Mouse (Mus musculus) limb, embryonic 14.5 days (tissue): ENCODE results near the gene Eef1akmt2. TPM values are rescaled to one million over a fixed set of nuclear protein-coding genes. Genes with fewer than 3 reads are reported as not detected.
A peak's percentile ranks its signal among the peaks of the same experiment; 100 is the strongest.

ENCODE experiments used
- ATAC-seq: fragments of 200-750 bp; cut with Nextera tagmentation; 2 replicates; pipeline ENCODE4 v1.8.0; 2017; ENCODE audit warnings: low read depth, moderate number of reproducible peaks, moderate TSS enrichment; ENCODE audit not compliant: low FRiP score
- DNase-seq: peaks from one replicate; pipeline ENCODE4 v3.0.0-alpha.2; 2015; ENCODE audit warnings: low spot score
- H3K27ac ChIP-seq: fragments of 300-500 bp; sonication (generic); replicated peaks from 2 replicates; pipeline ENCODE4 v1.5.1; 2014; ENCODE audit warnings: low read depth, mild to moderate bottlenecking, low read length, moderate library complexity, mixed read lengths
- H3K27me3 ChIP-seq: fragments of 300-500 bp; sonication (generic); 2 replicates; pipeline ENCODE4 v1.6.1; 2014; ENCODE audit warnings: low read length, mixed read lengths; ENCODE audit not compliant: control insufficient read depth, insufficient read depth
- H3K36me3 ChIP-seq: fragments of 300-500 bp; sonication (generic); 2 replicates; pipeline ENCODE4 v1.6.1; 2014; ENCODE audit warnings: mild to moderate bottlenecking, low read length, moderate library complexity, mixed read lengths; ENCODE audit not compliant: control insufficient read depth, insufficient read depth
- H3K4me1 ChIP-seq: fragments of 300-500 bp; sonication (generic); 2 replicates; pipeline ENCODE4 v1.6.1; 2014; ENCODE audit warnings: antibody characterized with exemption, low read length, mixed read lengths; ENCODE audit not compliant: control insufficient read depth, insufficient read depth
- H3K4me2 ChIP-seq: fragments of 300-500 bp; sonication (generic); replicated peaks from 2 replicates; pipeline ENCODE4 v1.6.1; 2014; ENCODE audit warnings: low read depth, mild to moderate bottlenecking, low read length, moderate library complexity; ENCODE audit not compliant: severe bottlenecking
- H3K4me3 ChIP-seq: fragments of 300-500 bp; sonication (generic); replicated peaks from 2 replicates; pipeline ENCODE4 v1.5.1; 2014; ENCODE audit warnings: low read length
- H3K9ac ChIP-seq: fragments of 300-500 bp; sonication (generic); 2 replicates; pipeline ENCODE4 v1.6.1; 2014; ENCODE audit warnings: mild to moderate bottlenecking, low read depth, low read length, moderate library complexity; ENCODE audit not compliant: severe bottlenecking
- H3K9me3 ChIP-seq: fragments of 300-500 bp; sonication (generic); 2 replicates; pipeline ENCODE4 v1.6.1; 2016; ENCODE audit warnings: low read length; ENCODE audit not compliant: control insufficient read depth
- POLR2A ChIP-seq: fragments of 200-500 bp; IDR thresholded peaks from 2 replicates; pipeline ENCODE4 v1.8.0; 2012; ENCODE audit warnings: inconsistent platforms, mild to moderate bottlenecking, moderate library complexity, borderline replicate concordance; ENCODE audit not compliant: insufficient read depth, insufficient read length; ENCODE audit errors: extremely low read depth
- WGBS: fragments of 180-500 bp; shearing (Covaris S2); extraction: QIAGEN DNeasy Blood & Tissue Kit; methylation state at CpG from one replicate; pipeline ENCODE4 v1.1.7; 2014; 5-methylcytosine and 5-hydroxymethylcytosine counted together
- polyA plus RNA-seq, 2 experiments: library from polyadenylated mRNA; depleted of rRNA in 1 of 2; stranded (reverse) in 1 of 2; unstranded in 1 of 2; fragments of >200 nt; fragmentation: Nextera tagmentation in 1 of 2; extraction: Ambion mirVana in 1 of 2; gene quantifications; 2 replicates each; pipeline versions ENCODE4 v1.2.1 to v1.2.3; 2012 to 2014

The Eef1akmt2 gene
- polyA plus RNA-seq, 2 experiments: 50.9 to 68.6 TPM

DNA sequence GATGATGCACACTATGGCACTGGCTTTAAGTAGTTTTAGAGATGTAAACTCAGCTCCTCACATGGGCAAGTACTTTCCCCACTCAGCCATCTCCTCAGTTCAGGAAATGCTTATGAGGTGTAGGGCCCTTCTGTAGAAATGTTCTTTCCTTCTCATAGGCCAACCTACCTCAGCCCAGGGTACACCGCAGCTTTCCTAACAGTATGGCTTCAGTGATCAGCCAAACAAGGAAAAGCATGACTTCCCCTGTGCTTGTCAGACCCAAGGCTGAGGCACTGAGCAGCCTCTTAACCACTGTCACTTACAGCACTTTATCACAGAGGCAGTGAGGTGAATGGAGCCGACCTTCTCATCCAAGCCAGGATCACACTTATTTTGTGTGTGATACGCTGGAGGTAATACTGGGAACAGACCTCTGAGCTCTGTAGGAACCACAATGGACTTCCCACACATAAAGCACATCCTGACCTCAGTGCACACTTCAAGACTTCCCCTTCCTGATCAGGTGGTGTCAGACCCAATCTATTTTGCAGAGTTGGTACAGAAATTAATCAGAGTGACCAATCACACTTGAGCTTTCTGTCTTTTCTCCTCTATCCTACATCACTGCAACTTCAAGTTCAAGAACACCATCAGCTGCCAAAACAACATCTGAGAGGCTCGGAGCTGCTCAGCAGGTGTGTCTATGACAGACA lies 64.8 kb downstream of the Eef1akmt2 start:
- WGBS: 82% methylated on average over 4 of the region's 4 CpGs
- no peak overlapping the region for H3K27ac ChIP-seq
- ATAC-seq: no peak

GRCm38 (mm10) chr7:132787022-132787421 lies 65.5 kb downstream of the Eef1akmt2 start:
- 92% methylated on average over 4 of the region's 4 CpGs for WGBS
- no peak overlapping the region for H3K27ac ChIP-seq
- no peaks in the 10 kb centered on the region for H3K9me3 ChIP-seq
- no peaks in the 10 kb centered on the region for H3K36me3 ChIP-seq
- peaks cover 15% of the 10 kb centered on the region for H3K4me1 ChIP-seq
- H3K4me2 ChIP-seq: no peak overlapping the region
- no peaks in the 10 kb centered on the region for H3K27me3 ChIP-seq
- TF ChIP-seq POLR2A: no peak
- DNase-seq (no peak), ATAC-seq (no peak)
- no peak overlapping the region for H3K9ac ChIP-seq
- no peak overlapping the region for H3K4me3 ChIP-seq

More for the DNA sequence above, 64.8 kb downstream of the Eef1akmt2 start:
- TF ChIP-seq POLR2A: no peak
- DNase-seq: no peak
- Histone ChIP-seq H3K9me3 (no peaks in the 10 kb centered on the region), H3K4me1 (peaks cover 11% of the 10 kb centered on the region; the same call in 1 of the 2 replicates), H3K4me3 (no peak overlapping the region), H3K27me3 (no peaks in the 10 kb centered on the region), H3K36me3 (no peaks in the 10 kb centered on the region), H3K4me2 (no peak overlapping the region), H3K9ac (no peak overlapping the region)

- 55% methylated on average over 4 of the region's 4 CpGs for WGBS
- H3K4me2 ChIP-seq: no peak overlapping the region
- no peak overlapping the region for H3K27ac ChIP-seq
- TF ChIP-seq POLR2A: no peak
- peaks cover 20% of the 10 kb centered on the region for H3K4me1 ChIP-seq
- H3K36me3 ChIP-seq: no peaks in the 10 kb centered on the region
- no peak overlapping the region for H3K4me3 ChIP-seq
- DNase-seq: no peak
- no peak for ATAC-seq
- H3K9ac ChIP-seq: no peak overlapping the region
- no peaks in the 10 kb centered on the region for H3K9me3 ChIP-seq
- H3K27me3 ChIP-seq: no peaks in the 10 kb centered on the region
Measured at GRCm38 (mm10) chr7:132786522-132786921, 66.0 kb downstream of the Eef1akmt2 start.

DNA sequence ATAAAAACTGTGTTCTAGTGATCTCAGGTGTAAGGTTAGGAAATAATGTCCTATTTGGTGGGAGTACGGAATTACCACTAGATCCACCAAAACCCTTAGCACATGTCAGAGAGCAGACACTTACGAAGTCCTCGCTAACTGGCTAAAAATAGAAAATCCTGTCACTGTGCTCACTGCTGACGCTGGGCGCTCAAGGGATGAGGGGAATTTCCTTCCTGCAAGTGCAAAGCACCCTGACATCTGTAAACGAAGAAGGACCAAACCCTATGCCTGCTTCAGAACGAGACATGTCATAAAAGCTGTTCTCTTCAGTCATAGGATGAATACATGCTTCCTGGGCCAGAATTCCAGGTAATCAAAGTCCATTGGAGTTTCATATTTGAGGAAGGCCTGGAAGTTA lies 66.5 kb downstream of the Eef1akmt2 start:
- DNase-seq: no peak
- no peak for TF ChIP-seq POLR2A
- Histone ChIP-seq H3K4me2 (no peak overlapping the region), H3K27me3 (no peaks in the 10 kb centered on the region), H3K27ac (no peak overlapping the region), H3K36me3 (no peaks in the 10 kb centered on the region), H3K9me3 (no peaks in the 10 kb centered on the region), H3K9ac (no peak overlapping the region), H3K4me1 (peaks cover 25% of the 10 kb centered on the region), H3K4me3 (no peak overlapping the region)
- WGBS: 69% methylated on average over 7 of the region's 7 CpGs
- ATAC-seq: no peak

DNA sequence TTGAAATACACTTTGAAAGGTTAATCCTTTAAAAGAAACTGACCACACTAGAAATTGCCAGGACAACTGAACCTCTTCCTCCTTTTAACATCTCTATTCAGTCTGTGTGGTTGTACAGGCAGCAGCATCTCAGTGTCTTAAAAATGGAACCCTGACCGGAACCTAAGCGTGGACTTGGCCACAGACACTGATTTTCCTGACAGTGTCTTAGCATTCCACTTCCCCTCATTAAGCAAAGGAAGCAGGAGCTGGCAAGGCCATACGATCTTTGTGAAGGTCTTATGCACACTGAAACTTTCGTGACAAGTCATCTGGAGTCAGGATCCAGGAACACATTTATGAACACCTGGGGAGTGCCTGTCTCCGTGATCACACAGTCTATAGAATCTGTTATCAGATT lies 68.4 kb downstream of the Eef1akmt2 start:
- H3K4me2 ChIP-seq: no peak overlapping the region
- peaks cover 43% of the 10 kb centered on the region for H3K4me1 ChIP-seq
- H3K27me3 ChIP-seq: no peaks in the 10 kb centered on the region
- H3K4me3 ChIP-seq: no peak overlapping the region
- no peak for DNase-seq
- H3K36me3 ChIP-seq: no peaks in the 10 kb centered on the region
- WGBS: 60% methylated on average over 5 of the region's 5 CpGs
- no peaks in the 10 kb centered on the region for H3K9me3 ChIP-seq
- ATAC-seq: no peak
- H3K27ac ChIP-seq: no peak overlapping the region
- no peak for TF ChIP-seq POLR2A
- H3K9ac ChIP-seq: no peak overlapping the region

- H3K27me3 ChIP-seq: no peaks in the 10 kb centered on the region
- ATAC-seq (no peak), DNase-seq (no peak)
- H3K36me3 ChIP-seq: peaks cover 13% of the 10 kb centered on the region; the same call in 1 of the 2 replicates
- no peaks in the 10 kb centered on the region for H3K9me3 ChIP-seq
- 43% methylated on average over 6 of the region's 6 CpGs for WGBS
- TF ChIP-seq POLR2A: no peak
- no peak overlapping the region for H3K4me2 ChIP-seq
- H3K27ac ChIP-seq: peak overlapping the region; percentile 67
- no peak overlapping the region for H3K4me3 ChIP-seq
- H3K9ac ChIP-seq: no peak overlapping the region
- H3K4me1 ChIP-seq: peaks cover 43% of the 10 kb centered on the region
Measured at GRCm38 (mm10) chr7:132781850-132782249, 70.6 kb downstream of the Eef1akmt2 start.
